Mouse (Mus musculus): ENCODE data around the gene Hsh2d.

The Hsh2d gene

DNA sequence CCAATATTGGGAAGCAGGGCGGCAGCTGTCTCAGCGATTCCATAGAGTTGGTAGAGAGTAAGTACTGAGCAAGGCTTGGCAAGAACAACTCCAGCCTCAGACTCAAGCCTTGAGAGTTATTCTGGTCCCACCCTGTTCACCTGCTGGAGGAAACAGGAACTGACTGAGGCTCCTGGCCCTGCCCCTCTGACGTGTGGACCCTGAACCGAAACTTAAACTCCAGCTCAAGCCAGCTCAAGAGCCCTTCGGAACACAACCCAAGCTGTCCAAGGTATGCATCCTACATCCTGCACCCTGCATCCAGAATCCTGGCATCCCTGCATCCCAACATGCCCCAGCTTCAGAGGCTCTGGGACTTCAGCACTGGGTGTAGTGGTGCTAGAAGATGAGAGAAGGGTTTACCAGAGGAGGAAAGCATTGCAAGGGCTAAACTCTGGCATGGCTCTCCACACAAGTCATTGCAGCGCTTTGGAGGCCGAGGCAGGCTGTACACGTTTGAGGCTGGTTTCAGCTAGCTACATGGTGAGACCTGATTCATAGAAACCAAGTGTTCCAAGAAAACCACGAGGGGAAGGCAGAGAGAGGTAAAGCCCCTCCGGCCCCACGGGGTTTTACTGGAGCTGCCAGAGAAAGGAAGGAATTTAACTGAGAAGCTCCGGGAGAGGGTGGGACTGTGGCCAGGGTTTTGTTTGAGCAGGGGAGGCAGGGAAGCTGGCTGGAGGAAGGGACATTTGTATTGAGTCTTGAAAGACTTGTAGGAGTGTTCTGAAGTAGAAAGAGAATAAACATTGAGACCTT is at the start of gene Hsh2d:
Hsh2d (plus strand) TSS at position 222 of the 798 bp plus-strand sequence.
- no peak for DNase-seq

- no peak for DNase-seq
Observed at GRCm38 (mm10) chr8:72143256-72143824, 46.1 kb upstream of the Hsh2d start.

GRCm38 (mm10) chr8:72144345-72144975 is 45.0 kb upstream of the Hsh2d start:
- DNase-seq, result no peak

DNA sequence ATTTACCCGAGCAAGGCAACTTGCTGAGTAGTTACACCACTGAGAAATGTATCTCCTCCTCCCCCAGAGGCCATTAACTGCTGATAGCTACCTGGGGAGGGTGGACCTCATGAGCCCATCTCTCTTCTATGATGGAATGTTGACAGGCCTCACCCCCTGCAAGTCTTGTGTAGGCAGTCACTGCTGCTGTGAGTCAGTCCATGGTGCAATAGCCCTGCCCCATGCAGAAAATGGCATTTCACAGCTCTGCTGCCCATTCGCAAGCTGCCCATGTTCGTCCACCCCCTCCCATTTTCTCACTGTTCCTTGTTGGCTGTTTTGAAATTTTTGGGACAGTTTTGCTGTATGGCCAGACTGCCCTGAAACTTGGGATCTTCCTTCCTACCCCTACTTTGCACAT is 43.9 kb upstream of the Hsh2d start:
- DNase-seq, result no peak

- no peak for DNase-seq
Observed at GRCm38 (mm10) chr8:72146056-72146455, 43.4 kb upstream of the Hsh2d start.

DNA sequence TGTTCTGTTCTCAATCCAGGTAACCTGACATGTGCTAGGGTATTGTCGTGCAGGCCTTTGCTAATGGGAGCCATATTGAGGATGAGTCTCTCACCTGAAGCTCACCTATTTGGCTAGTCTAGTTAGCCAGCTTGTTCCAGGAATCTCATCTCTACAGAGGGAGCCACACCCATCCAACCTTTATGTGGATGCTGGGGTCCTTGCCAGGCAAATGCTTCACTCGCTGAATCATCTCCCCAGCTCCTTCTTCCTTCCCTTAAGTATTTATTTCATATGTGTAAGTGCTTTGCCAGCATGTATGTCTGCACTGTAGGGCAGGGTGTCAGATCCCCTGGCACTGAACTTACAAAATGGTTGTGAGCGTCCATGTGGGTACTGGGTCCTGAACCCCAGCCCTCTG is 42.9 kb upstream of the Hsh2d start:
- no peak for DNase-seq

DNA sequence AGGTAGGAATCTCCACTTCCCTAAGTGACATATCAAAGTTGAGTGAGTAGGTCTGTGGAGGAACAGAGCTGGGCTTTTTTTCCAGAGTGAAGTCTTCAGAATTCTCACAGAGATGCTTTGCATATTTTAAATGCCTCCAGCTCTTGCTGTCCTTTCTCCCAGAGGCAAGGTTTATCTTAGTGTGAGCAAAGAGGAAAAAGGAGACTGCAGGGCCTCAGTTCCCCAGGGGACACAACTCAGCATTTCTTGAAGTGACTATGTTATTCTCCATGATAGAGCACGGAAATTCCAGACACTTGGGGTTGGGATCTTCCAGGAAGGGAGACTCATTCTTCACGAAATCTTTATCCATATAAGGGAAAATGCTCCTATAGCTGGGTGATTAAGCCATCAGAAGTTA is 42.2 kb upstream of the Hsh2d start:
- no peak for DNase-seq

DNA sequence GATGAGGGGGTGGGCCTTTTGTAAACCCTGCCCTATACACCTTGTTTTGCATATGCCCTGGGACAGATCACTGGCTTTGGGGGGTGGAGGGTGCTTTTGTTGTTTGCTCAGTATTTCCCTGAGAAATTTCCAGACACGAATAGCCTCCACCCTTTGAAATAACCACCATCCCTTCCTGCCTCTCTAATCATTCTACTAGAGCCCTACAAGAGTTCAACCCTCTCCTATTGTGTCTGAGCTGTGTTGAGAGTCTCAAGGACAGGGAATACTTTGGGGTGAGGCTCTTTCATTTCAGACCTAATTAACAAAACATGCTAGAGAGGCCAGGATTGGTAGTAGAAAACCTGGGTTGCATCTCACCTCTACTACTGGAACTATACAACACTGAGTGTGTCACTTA is 40.4 kb upstream of the Hsh2d start:
- no peak for DNase-seq

DNA sequence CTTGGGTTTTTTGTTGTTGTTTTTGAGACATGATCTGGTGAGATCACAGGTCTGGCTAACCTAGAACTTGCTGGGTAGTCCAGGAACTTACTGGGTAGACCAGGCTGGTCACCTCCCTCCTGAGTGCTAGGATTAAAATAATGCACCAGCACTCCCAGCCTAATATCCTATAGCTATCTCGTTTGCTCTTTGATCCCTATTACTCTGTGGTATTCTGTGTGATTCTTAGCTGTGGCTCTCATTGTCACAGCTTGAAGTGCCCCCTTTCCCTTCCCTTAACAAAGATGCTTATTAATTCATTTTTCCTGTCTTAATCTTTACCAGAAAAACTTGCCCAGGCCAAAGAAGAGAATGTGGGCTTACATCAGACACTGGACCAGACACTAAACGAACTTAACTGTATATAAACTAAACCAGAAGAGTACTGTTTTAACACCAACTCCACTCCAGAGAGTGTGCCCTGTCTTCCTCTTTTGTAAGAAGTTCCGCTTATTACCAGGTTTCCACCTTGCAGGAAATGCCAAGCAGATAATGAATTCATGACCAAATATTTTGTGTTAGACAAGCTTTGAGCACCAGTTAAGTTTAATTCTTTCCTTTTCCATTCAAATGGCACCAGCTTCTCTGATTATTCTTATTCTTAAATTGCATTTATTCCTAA is 37.9 kb upstream of the Hsh2d start:
- no peak for DNase-seq

- no peak for DNase-seq
Observed at GRCm38 (mm10) chr8:72153382-72153781, 36.1 kb upstream of the Hsh2d start.

GRCm38 (mm10) chr8:72158096-72158495 is 31.3 kb upstream of the Hsh2d start:
- no peak for DNase-seq

DNA sequence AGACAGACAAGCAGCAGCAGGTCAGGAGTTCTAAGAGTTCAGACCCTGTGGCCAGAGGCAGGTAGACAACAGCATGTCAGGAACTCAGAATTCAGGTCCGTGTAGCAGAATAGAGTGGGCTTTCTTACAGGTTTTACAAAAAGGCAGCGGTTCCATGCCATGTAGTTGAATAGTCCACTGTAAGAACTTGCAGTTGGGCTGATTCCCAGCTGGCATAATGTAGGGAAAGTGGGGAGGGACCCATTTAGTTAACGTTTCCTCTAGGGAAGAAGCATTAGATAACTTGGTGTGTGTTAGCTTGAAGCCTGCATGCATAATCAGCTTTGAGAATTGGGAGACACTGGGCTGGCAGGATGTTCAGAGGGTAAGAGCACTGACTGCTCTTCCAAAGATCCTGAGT is 30.7 kb upstream of the Hsh2d start:
- peak; percentile 21 for DNase-seq

- peak; percentile 32 for DNase-seq
Observed at GRCm38 (mm10) chr8:72160007-72160406, 29.4 kb upstream of the Hsh2d start.

- DNase-seq, result peak; percentile 100
Observed at GRCm38 (mm10) chr8:72160707-72161697, 28.4 kb upstream of the Hsh2d start, which contains the start of gene Rab8a. Gene Rab8a (plus strand): TSS chr8:72161200.

DNA sequence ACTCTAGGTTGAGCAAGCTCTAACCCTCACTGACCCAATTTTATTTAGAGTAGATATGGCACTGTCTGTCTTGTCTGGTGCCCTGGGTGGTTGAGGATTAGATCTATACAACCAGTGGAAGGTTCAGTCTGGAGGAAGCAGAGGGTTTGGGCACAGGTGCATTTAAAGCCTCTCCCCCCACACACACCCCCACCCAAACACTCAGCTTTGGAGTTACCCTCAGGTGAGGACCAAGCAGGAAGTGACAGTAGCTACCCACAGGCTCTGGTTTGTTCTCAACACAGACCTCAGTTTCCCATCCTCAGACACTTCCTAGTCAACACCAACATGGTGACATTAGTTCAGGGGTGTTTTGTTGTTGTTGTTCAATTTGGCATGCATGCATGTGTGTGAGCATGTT is 26.6 kb upstream of the Hsh2d start:
- DNase-seq, result no peak

GRCm38 (mm10) chr8:72169098-72169668 is 20.3 kb upstream of the Hsh2d start:
- DNase-seq, result no peak

DNA sequence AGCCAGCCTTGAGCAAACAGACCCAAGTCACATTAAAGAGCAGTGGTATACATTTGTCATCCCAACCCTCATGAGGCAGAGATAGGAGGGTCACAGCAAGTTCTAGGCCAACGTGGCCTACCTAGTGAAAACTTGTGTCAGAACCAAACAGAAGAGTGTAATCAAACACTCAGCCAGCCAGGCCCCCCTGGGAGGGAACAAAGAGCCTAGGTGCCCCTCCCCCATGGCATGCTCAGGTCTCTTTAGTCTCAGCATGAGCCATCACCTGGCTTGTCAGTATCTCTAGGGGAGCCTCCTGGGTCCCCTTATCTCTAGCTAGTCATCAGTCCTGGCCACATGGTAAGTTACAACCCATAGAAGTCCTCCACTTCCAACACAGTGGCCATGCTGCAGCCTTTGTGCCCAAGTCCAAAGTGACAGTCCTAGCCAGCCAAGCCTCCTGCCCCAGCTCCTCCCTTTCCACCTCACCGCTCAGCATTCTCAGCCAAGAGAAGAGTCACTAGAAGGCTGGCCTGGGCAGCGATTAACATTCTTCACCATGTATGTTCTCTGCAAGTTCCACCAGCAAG is 19.7 kb upstream of the Hsh2d start:
- no peak for DNase-seq

- peak; percentile 75 for DNase-seq
Observed at GRCm38 (mm10) chr8:72177346-72177925, 12.0 kb upstream of the Hsh2d start.

- DNase-seq, result no peak
Observed at GRCm38 (mm10) chr8:72183554-72184202, 5.8 kb upstream of the Hsh2d start.

DNA sequence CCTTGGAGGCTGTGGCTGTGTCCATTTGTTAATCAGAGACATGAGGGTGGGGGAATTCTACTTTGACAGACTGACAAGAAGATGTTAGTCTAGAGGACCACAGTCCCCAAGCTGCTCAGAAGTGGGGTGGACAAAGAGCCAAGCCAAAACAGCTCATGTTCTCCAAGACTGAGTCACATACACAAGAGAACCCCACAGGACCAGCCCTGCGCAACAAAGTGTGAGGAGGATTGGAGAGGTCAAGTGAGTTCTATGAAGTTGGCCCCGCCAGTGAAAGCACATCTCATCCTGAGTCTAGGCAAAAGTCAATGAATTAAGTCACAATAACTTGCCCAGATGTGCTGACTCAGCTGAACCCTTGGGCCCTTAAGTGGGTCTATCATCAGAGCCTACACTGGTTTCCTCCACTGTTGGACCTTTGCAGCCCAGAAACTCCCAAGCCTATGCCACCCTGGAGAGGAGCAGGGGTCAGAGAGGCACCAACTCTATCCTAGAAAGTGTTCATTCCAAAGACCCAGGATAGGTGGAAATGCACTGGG is 1.6 kb upstream of the Hsh2d start:
- no peak for DNase-seq

- DNase-seq, result no peak
Observed at GRCm38 (mm10) chr8:72190215-72190539, 739 bp downstream of the Hsh2d start.
